Mouse (Mus musculus) cerebral cortex, adult 2 months (tissue): Measurements from ENCODE around the gene H1fx.

Experiments used
- WGBS: fragments of 180-500 bp; shearing (Covaris S2); methylation state at CpG from one replicate; pipeline ENCODE4 v1.1.7; 2018; 5-methylcytosine and 5-hydroxymethylcytosine counted together

Gene H1fx

DNA sequence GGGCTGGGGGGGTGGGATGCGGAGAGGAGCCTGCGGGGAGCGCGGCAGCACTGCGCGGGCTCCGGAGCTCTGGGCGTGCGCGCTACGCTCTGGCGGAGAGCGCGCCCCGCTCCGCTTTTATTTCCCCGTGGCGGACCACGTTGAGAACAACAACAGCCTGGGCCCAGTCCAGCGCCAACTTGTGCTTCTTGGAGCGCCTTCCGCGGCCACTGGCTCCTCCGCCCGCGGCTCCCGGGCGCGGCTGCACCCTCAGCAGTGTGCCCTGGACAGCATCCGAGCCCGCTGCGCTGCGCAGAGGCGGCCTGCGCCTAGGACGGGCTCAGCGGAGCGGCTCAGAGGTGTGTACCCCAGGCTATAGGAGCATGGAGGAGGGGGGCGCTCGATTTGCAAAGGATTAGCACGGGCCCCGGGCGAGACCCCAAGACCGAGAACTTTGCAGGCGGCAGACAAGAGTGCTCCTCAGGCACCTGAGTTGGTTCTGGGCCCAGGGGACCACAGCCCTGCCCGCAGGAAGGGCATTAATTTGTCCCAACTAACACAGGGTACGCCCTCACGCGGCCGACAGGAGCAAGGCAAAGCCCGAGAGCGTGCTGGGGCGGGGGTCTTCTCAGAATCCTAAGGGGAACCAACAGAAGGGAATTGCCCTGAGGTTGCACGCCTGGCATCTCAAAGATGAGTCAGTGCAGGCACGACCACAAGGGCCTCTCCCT lies at the start of gene H1fx:
TSS of gene H1fx (minus strand) at position 91 of the 710 bp plus-strand sequence.
- WGBS = 2% methylated on average over 49 of the region's 55 CpGs

DNA sequence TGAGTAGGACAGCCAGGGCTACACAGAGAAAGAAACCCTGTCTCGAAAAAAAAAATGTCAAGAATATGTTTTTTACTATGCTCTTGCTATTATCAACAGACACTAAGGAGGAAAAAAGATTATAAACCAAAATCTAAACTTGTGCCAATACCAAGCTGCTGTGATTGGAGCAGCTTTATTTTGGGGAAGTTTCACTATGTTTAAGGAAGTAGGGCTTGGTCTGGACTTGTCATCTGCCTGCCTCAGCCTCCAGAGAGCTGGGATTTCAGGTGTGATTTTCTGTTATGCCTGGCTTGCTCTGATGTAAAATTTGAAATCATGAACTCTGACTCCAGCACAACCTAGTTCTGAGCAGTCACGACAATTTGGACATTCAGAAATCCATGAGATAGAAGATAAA lies 49.0 kb upstream of the H1fx start:
- WGBS = 84% methylated on average over 2 of the region's 2 CpGs

DNA sequence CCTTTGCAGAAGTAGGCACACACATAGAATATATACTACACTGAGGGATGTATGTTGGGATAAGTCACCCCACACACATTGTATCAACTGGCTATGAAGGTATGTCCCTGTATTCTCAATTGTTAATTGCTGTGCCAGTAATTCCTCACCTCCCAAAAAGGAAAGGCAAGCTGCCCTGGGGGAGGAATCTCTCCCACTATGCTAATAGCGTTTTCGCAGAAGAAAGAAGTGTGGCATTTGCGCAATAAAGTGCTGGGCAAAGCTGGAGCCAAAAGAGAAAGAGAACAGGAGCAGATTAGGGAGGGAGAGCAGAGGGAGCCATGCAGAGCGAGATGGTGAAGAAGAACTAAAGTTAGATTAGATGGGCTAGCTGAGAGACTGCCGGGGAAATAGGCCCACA lies 46.0 kb upstream of the H1fx start:
- 27% methylated on average over 5 of the region's 5 CpGs for WGBS

DNA sequence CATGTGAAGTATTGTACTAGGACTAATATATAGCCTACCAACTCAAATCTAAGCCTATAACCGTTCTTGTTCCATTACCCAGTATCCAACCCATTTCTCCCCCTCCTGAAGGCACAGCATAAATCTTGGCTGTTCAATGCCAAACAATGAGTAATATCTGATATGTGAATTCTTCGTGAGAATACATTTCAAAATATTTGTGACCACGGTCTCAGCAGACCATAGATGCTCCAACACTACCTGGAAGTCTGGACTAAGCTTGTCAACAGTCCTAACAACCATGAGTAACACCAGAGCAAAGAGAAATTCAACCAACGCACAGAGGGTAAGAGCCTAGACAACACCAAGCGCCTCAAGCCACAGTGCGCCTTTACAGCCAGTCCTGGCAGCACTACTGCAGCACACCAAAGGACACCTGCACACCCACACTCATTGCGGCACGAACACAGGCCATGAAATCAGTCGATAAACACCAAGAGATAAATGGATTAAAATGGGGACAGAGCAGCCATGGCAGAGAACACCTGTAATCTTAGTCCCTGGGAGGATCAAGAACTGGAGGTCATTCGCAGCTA lies 42.0 kb upstream of the H1fx start:
- WGBS = 85% methylated on average over 10 of the region's 10 CpGs

- 40% methylated on average over 2 of the region's 2 CpGs for WGBS
Measured at GRCm38 (mm10) chr6:88019154-88019553, 37.7 kb upstream of the H1fx start.

DNA sequence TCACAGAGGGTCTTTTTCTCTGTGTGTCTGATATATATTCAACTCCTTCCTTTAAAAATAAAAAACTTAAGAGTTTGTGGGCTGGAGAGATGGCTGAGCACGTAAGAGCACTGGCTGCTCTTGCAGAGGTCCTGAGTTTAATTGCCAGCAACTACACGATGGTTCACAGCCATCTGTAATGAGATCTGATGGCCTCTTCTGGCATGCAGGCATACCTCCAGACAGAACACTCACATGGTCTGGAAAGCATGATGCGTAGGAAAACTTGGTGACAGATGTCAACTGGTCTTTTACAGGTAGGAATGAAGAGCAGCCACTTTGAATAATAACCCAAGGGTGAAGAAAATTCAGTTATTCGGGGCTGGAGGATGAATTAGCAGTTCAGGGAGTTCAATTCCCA lies 36.4 kb upstream of the H1fx start:
- 46% methylated on average over 4 of the region's 4 CpGs for WGBS

GRCm38 (mm10) chr6:88015797-88016196 lies 34.4 kb upstream of the H1fx start:
- WGBS = 73% methylated on average over 2 of the region's 2 CpGs

DNA sequence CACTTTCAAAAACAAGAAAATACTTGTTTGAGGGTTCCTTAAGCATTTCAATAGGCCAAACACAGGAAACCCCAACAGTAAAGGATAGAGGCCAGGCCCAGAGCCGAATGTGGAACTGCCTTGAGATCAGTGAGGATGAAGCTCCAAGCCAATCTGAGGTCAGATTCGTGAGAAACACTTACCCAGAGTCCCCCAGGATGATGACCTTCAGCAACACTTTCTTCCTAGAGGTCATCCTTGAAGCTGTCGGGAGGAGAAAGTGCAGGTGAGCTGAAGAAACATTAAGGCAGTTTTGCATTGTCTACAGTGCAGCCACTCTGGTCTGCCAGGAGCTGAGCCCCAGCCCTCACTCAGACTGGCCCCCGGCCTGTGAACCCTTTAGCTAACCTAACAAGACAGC lies 32.0 kb upstream of the H1fx start:
- 72% methylated on average over 4 of the region's 4 CpGs for WGBS

GRCm38 (mm10) chr6:88012601-88013000 lies 31.2 kb upstream of the H1fx start:
- WGBS = 49% methylated on average over 2 of the region's 2 CpGs

- 23% methylated on average over 1 of the region's 1 CpGs for WGBS
Measured at GRCm38 (mm10) chr6:88011106-88011505, 29.7 kb upstream of the H1fx start.

DNA sequence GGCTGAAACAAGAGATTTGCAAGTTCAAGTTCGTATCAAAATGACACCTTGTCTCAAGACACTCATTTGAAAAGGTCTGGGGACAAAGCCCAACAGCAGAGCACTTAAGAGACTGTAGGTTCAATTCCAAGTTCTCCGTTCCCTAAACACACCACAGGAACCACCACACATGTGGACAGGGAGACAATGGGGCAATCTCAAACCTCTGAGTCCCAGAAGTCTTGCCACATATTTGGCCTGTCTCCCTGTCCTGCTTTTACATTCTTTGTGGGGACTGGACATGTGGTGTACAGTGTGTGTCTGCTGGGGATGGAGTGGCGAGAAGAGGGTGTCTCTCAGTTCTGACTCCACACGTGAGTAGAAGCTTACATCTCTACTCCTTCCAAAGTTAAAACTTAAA lies 27.8 kb upstream of the H1fx start:
- 73% methylated on average over 4 of the region's 4 CpGs for WGBS

DNA sequence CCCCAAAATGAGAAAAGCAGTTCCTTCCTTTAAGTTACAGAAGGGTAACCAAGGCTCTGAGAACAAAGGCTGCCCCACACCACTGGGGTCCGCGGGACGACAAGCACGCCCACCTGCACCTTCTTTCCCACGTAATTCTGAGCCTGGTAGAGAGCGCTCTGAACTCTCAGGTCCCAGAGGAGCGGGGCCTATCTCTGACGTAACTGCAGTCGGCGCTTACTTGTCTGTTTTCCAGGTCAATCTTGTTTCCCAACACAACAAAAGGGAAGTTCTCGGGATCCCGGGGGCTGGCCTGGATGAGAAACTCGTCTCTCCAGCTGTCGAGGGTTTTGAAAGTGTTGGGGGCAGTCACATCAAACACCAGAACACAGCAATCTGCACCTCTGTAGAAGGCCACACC lies 23.3 kb upstream of the H1fx start:
- WGBS = 68% methylated on average over 14 of the region's 14 CpGs

- WGBS = 52% methylated on average over 4 of the region's 4 CpGs
Measured at GRCm38 (mm10) chr6:88003439-88003838, 22.0 kb upstream of the H1fx start.

DNA sequence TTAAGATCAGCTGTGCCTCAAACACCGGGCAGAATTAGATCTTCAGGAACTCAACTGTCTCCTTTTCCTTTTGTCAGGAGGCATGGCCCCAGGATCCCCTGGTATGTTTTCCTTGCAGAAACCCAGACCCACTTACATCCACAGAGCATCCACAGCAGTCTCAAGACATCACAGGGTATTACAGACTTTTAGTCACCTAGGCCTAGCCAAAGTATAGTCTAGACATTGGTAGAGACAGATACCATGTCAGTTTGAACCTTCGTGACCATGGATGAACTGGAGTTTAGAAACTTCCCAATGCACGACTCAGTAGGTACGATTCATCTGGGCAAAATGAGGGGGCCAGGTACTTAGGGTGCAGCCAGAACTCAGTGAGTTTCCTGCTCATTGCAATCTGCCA lies 16.9 kb upstream of the H1fx start:
- 72% methylated on average over 4 of the region's 4 CpGs for whole genome bisulfite sequencing

DNA sequence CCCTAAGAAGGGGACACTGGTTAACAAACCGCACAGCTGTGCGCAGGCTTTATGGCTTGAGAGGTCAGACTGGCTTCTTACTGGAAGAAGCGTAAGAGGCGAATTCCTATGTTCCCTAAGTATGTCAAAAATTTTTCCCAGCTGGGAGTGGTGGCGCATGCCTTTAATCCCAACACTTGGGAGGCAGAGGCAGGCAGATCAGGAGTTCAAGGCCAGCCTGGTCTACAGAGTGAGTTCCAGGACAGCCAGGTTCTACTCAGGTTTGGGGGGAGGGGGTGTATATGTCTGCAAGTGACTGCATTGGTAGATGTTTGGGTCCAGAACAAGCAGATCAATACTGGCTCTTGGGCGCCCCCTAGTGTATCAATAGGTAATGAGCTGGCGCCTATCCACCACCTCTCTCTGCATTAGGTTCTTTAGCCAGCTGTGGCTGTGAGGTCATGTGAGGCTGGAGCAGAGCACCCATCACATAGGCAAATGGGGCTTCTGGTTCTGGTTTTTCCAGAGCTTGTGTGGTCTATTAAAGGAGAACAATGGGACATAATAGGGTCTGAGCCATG lies 16.3 kb upstream of the H1fx start:
- 62% methylated on average over 7 of the region's 7 CpGs for WGBS

DNA sequence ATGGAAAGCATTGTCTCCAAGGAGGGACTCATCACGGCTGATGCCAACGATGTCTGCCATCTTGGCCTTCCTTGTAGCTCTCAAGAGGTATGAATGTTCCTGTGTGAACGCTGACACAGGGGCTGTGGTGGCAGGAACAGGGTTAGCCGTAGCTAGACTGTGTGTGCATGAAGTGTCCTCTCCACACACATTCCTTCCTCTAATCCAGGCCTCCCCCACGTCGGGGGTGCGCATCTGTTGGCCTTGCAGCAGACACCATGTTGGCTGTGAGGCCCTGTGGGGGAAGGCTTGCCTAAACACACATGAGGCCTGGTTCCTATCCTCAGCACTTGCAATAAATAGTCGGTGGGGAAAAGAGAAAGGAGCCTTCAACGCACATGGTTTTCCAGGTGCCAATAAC lies 15.2 kb upstream of the H1fx start:
- WGBS = 74% methylated on average over 9 of the region's 9 CpGs

DNA sequence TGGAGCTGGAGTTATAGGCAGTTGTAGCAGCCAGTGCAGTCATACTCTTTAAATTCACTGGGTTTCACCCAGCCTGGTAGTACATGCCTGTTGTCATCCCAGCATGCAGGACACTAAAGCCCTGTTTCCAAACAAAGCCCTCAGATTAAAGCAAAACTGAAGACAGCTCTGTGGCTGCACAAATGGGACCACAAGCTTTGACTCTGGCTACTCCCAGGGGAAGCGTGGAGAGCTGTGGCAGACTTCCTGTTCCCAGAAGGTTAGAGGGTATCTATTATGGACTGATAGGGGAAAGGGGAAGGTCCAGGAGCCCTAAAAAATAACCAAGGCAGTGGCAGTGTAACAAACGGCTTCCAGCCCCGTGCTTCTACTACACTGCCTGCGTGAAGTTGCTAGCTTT lies 14.1 kb upstream of the H1fx start:
- WGBS = 77% methylated on average over 4 of the region's 4 CpGs

DNA sequence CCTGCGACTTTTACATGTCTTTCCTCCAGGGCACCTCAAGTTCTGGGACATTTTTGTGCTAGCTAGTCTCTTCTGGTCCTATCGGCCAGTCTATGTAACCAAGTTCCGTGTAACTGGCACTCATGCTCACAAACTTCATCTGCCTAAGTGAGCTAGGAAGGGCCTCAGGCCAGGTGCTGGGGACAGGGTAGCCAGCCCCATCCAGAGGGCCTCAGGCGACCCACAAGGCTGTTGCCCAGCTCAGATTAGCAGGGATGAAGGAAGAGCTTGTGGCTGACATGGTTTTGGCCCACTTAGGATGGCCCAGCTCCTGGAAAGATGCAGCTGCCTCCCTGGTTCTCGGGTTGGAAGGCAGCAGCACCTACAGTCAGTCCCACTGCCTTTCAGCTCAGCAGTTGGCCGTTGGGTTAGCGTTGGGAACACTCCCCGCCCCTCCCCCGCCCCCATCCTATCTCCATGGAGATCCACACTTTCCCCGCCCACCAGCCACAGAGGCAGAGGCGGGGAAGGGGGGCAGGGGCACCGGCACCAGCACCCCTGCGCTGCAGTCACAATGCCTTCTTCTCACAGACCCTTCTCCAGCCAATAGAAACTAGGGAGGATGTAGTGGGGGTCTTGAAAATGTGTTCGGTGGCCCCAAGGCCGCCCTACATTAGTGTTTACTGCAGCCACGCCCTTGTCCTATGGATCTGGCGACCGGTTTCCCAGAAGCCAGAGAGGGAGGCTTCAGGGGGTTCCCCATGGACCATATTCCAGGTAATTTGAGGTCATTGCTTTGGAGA lies 12.5 kb upstream of the H1fx start:
- 12% methylated on average over 18 of the region's 18 CpGs for WGBS

- WGBS = 51% methylated on average over 6 of the region's 6 CpGs
Measured at GRCm38 (mm10) chr6:87992733-87993132, 11.3 kb upstream of the H1fx start.

- WGBS = 68% methylated on average over 1 of the region's 1 CpGs
Measured at GRCm38 (mm10) chr6:87991886-87992285, 10.4 kb upstream of the H1fx start.

DNA sequence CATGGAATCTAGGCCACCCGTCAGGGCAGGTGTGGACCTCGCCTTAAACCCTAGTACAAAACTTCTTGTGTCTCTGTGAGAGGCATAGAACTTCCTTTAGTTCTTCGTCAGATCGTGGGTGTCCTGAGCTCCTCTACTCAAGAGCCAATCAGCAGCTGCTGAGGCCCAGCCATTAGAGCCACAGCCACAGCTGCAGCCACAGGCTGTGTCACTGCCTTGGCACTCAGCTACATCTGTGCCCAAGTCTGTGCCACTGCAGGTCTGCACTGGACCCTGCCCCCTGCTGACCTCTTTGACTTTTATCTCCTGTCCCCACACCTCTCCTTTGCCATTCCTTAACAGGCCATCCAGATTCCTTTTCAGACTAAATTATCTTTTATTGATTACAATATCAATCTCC lies 9.8 kb upstream of the H1fx start:
- 73% methylated on average over 4 of the region's 4 CpGs for WGBS

- 52% methylated on average over 9 of the region's 9 CpGs for WGBS
Measured at GRCm38 (mm10) chr6:87982506-87982905, 1.1 kb upstream of the H1fx start.

GRCm38 (mm10) chr6:87981030-87981485 lies 379 bp downstream of the H1fx start:
- WGBS = under 1% methylated on average over 52 of the region's 56 CpGs
